Mouse (Mus musculus): Measurements from ENCODE around the gene Foxp1. TPM values are rescaled to one million over a fixed set of nuclear protein-coding genes. Genes with fewer than 3 reads are reported as not detected.

Foxp1 gene
- polyA plus RNA-seq, 1 experiment: 17.7 TPM

DNA sequence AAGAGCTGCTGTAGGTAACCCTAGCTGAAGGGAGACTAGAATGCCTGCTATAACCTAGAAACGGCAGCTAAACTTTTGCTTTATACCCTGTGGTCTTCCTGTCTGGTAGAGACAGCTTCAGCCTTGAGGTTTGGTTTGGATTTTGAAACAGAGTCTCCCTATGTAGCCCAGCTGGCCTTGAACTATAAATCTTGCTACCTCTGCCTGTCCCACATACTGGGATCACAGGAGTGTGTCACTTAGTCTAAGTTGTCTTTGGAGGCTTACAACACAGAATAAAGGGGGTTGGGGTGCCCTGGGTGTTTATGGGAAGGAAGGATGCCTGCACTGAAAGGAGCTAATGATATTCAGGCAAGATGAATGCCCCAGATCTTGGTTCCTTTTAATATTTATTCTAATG, 30.3 kb upstream of the Foxp1 start:
- H3K36me3 ChIP-seq (ENCODE audit: control insufficient read depth, insufficient read depth): no peaks in the 10 kb centered on the region
- H3K4me3 ChIP-seq: no peak overlapping the region
- H3ac ChIP-seq (ENCODE audit: control insufficient read depth, insufficient read length): no peak overlapping the region
- H3K27me3 ChIP-seq (ENCODE audit: control insufficient read depth, insufficient read depth, insufficient read length): no peaks in the 10 kb centered on the region
- TF ChIP-seq POLR2A (IDR thresholded peaks at IDR 0.05; ENCODE audit: insufficient read length, low read depth): no peak
- TF ChIP-seq CEBPB (IDR thresholded peaks at IDR 0.05; ENCODE audit: insufficient read depth, poor library complexity, severe bottlenecking): no peak
- TF ChIP-seq USF1 (IDR thresholded peaks at IDR 0.05; ENCODE audit: low read depth): no peak
- no peak for TF ChIP-seq TCF3 (IDR thresholded peaks at IDR 0.05; ENCODE audit: insufficient read length, low read depth)
- no peak for TF ChIP-seq MYOG (IDR thresholded peaks at IDR 0.05; ENCODE audit: control insufficient read depth in 1 of 3, insufficient read depth in 1 of 3, insufficient read length in 2 of 3, low read depth in 2 of 3)
- TF ChIP-seq REST (IDR thresholded peaks at IDR 0.05; ENCODE audit: insufficient read depth, insufficient read length): no peak
- TF ChIP-seq SRF (IDR thresholded peaks at IDR 0.05; ENCODE audit: control insufficient read depth, insufficient read length, low read depth): no peak
- no peak for TF ChIP-seq POLR2AphosphoS2 (IDR thresholded peaks at IDR 0.05; ENCODE audit: insufficient read length, low read depth)
- no peak for TF ChIP-seq TCF12 (IDR thresholded peaks at IDR 0.05; ENCODE audit: insufficient read depth, poor library complexity, severe bottlenecking)
- TF ChIP-seq MAX (IDR thresholded peaks at IDR 0.05; ENCODE audit: low read depth): no peak
- TF ChIP-seq MYOD1 (IDR thresholded peaks at IDR 0.05; ENCODE audit: control insufficient read depth in 1 of 3, insufficient read length in 2 of 3, low read depth in 2 of 3): no peak
- TF ChIP-seq E2F4 (IDR thresholded peaks at IDR 0.05; ENCODE audit: insufficient read depth): no peak
- H3K79me2 ChIP-seq (ENCODE audit: control insufficient read depth, insufficient read depth): no peaks in the 10 kb centered on the region
- H3K4me2 ChIP-seq (ENCODE audit: low read depth): no peak overlapping the region

DNA sequence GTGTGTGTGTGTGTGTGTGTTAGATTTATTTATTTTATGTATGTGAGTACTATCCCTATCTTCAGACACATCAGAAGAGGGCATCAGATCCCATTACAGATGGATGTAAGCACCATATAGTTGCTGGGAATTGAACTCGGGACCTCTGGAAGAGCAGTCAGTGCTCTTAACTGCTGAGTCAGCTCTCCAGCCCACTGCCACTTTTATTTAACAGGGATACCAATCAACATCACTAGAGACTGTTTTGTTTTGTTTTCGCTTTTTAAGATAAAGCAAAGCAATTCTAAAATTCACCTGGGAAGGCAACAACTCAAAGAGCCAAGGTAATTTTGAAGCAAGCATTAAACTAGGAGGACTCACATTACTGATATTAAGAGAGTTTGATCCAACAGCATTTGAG, 23.9 kb upstream of the Foxp1 start:
- H3ac ChIP-seq (ENCODE audit: control insufficient read depth, insufficient read length): no peak overlapping the region
- no peak overlapping the region for H3K4me3 ChIP-seq
- H3K36me3 ChIP-seq (ENCODE audit: control insufficient read depth, insufficient read depth): no peaks in the 10 kb centered on the region
- H3K4me2 ChIP-seq (ENCODE audit: low read depth): no peak overlapping the region
- no peaks in the 10 kb centered on the region for H3K79me2 ChIP-seq (ENCODE audit: control insufficient read depth, insufficient read depth)
- no peaks in the 10 kb centered on the region for H3K27me3 ChIP-seq (ENCODE audit: control insufficient read depth, insufficient read depth, insufficient read length)
- TF ChIP-seq MYOG (IDR thresholded peaks at IDR 0.05; ENCODE audit: control insufficient read depth in 1 of 3, insufficient read depth in 1 of 3, insufficient read length in 2 of 3, low read depth in 2 of 3) (no peak), TCF12 (IDR thresholded peaks at IDR 0.05; ENCODE audit: insufficient read depth, poor library complexity, severe bottlenecking) (no peak), E2F4 (IDR thresholded peaks at IDR 0.05; ENCODE audit: insufficient read depth) (no peak), MYOD1 (IDR thresholded peaks at IDR 0.05; ENCODE audit: control insufficient read depth in 1 of 3, insufficient read length in 2 of 3, low read depth in 2 of 3) (no peak), USF1 (IDR thresholded peaks at IDR 0.05; ENCODE audit: low read depth) (no peak), SRF (IDR thresholded peaks at IDR 0.05; ENCODE audit: control insufficient read depth, insufficient read length, low read depth) (no peak), TCF3 (IDR thresholded peaks at IDR 0.05; ENCODE audit: insufficient read length, low read depth) (no peak)

GRCm38 (mm10) chr6:99545437-99545836, 22.9 kb upstream of the Foxp1 start:
- Histone ChIP-seq H3K36me3 (ENCODE audit: control insufficient read depth, insufficient read depth) (no peaks in the 10 kb centered on the region), H3K4me2 (ENCODE audit: low read depth) (no peak overlapping the region), H3K4me3 (no peak overlapping the region), H3K27me3 (ENCODE audit: control insufficient read depth, insufficient read depth, insufficient read length) (no peaks in the 10 kb centered on the region), H3K79me2 (ENCODE audit: control insufficient read depth, insufficient read depth) (no peaks in the 10 kb centered on the region), H3ac (ENCODE audit: control insufficient read depth, insufficient read length) (no peak overlapping the region)
- TF ChIP-seq REST (IDR thresholded peaks at IDR 0.05; ENCODE audit: insufficient read depth, insufficient read length) (no peak), MYOD1 (IDR thresholded peaks at IDR 0.05; ENCODE audit: control insufficient read depth in 1 of 3, insufficient read length in 2 of 3, low read depth in 2 of 3) (no peak), CEBPB (IDR thresholded peaks at IDR 0.05; ENCODE audit: insufficient read depth, poor library complexity, severe bottlenecking) (no peak)

DNA sequence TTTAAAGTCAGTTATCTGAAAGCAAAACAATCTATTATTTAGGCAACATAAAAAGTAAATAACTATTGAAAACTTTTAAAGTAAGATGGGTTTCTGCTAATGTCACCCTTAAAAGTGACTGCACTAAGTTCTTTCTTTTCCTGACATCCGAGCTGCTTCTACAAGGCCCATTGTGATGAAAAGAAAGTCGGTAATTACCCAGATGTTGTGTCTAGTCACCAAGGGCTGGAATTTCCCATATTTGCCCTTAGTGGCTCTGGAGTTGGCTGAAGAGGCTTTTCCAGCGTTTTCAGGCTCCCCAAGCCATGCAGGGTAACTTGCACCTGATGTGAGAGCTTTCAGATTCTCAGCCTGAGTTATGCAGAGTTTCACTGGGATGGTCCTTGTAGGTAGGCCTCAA, 18.6 kb upstream of the Foxp1 start:
- H3K27me3 ChIP-seq (ENCODE audit: control insufficient read depth, insufficient read depth, insufficient read length): no peaks in the 10 kb centered on the region
- H3K4me3 ChIP-seq: no peak overlapping the region
- H3K79me2 ChIP-seq (ENCODE audit: control insufficient read depth, insufficient read depth): no peaks in the 10 kb centered on the region
- TF ChIP-seq POLR2A (IDR thresholded peaks at IDR 0.05; ENCODE audit: insufficient read length, low read depth) (no peak), USF1 (IDR thresholded peaks at IDR 0.05; ENCODE audit: low read depth) (no peak), CEBPB (IDR thresholded peaks at IDR 0.05; ENCODE audit: insufficient read depth, poor library complexity, severe bottlenecking) (no peak), E2F4 (IDR thresholded peaks at IDR 0.05; ENCODE audit: insufficient read depth) (no peak), MYOD1 (IDR thresholded peaks at IDR 0.05; ENCODE audit: control insufficient read depth in 1 of 3, insufficient read length in 2 of 3, low read depth in 2 of 3) (no peak), SRF (IDR thresholded peaks at IDR 0.05; ENCODE audit: control insufficient read depth, insufficient read length, low read depth) (no peak), MAX (IDR thresholded peaks at IDR 0.05; ENCODE audit: low read depth) (no peak), TCF12 (IDR thresholded peaks at IDR 0.05; ENCODE audit: insufficient read depth, poor library complexity, severe bottlenecking) (no peak), POLR2AphosphoS2 (IDR thresholded peaks at IDR 0.05; ENCODE audit: insufficient read length, low read depth) (no peak), MYOG (IDR thresholded peaks at IDR 0.05; ENCODE audit: control insufficient read depth in 1 of 3, insufficient read depth in 1 of 3, insufficient read length in 2 of 3, low read depth in 2 of 3) (no peak), TCF3 (IDR thresholded peaks at IDR 0.05; ENCODE audit: insufficient read length, low read depth) (no peak), REST (IDR thresholded peaks at IDR 0.05; ENCODE audit: insufficient read depth, insufficient read length) (no peak)
- H3ac ChIP-seq (ENCODE audit: control insufficient read depth, insufficient read length): no peak overlapping the region
- no peaks in the 10 kb centered on the region for H3K36me3 ChIP-seq (ENCODE audit: control insufficient read depth, insufficient read depth)
- H3K4me2 ChIP-seq (ENCODE audit: low read depth): no peak overlapping the region

- Histone ChIP-seq H3K36me3 (ENCODE audit: control insufficient read depth, insufficient read depth) (no peaks in the 10 kb centered on the region), H3ac (ENCODE audit: control insufficient read depth, insufficient read length) (no peak overlapping the region), H3K79me2 (ENCODE audit: control insufficient read depth, insufficient read depth) (no peaks in the 10 kb centered on the region), H3K4me3 (no peak overlapping the region), H3K27me3 (ENCODE audit: control insufficient read depth, insufficient read depth, insufficient read length) (no peaks in the 10 kb centered on the region), H3K4me2 (ENCODE audit: low read depth) (no peak overlapping the region)
- TF ChIP-seq POLR2A (IDR thresholded peaks at IDR 0.05; ENCODE audit: insufficient read length, low read depth): no peak
- no peak for TF ChIP-seq MYOG (IDR thresholded peaks at IDR 0.05; ENCODE audit: control insufficient read depth in 1 of 3, insufficient read depth in 1 of 3, insufficient read length in 2 of 3, low read depth in 2 of 3)
- no peak for TF ChIP-seq MAX (IDR thresholded peaks at IDR 0.05; ENCODE audit: low read depth)
- TF ChIP-seq CEBPB (IDR thresholded peaks at IDR 0.05; ENCODE audit: insufficient read depth, poor library complexity, severe bottlenecking): no peak
- TF ChIP-seq POLR2AphosphoS2 (IDR thresholded peaks at IDR 0.05; ENCODE audit: insufficient read length, low read depth): no peak
Observed at GRCm38 (mm10) chr6:99540653-99541052, 18.1 kb upstream of the Foxp1 start.
